ENCODE assay signal across 22 mouse cellular contexts in genomic region chr7:139307056-139307455, GRCm38 (mm10). TPM values are rescaled to one million over a fixed set of nuclear protein-coding genes. Genes with fewer than 3 reads are reported as not detected.
DNase-seq lines count a peak whose midpoint lies in the region; ATAC-seq and TF ChIP-seq lines count a peak whose summit lies in the region.
"Had no signal": no experiment of that assay in that cellular context is flagged by ENCODE, and none has a peak within 500 bp of the region (broad histone marks: within the 10 kb centered on the region; RNA-seq: fewer than 3 reads in every experiment).

No protein-coding gene starts in this region.

- 23% methylated on average over 2 of the region's 2 CpGs for WGBS in kidney, postnatal 0 days

- H3K27ac ChIP-seq in gastrocnemius, adult 2 months = peak overlapping the region; percentile 13; the same call in 1 of the 2 replicates
- no peak overlapping the region for H3K27ac ChIP-seq in kidney, postnatal 0 days
- H3K27ac ChIP-seq: embryonic facial prominence, embryonic 10.5 days; embryonic facial prominence, embryonic 12.5 days; forebrain, embryonic 13.5 days; forebrain, embryonic 15.5 days had no signal

- H3K4me1 ChIP-seq in kidney, postnatal 0 days (replicated peaks; ENCODE audit: insufficient read depth, low read length) = peaks cover 3% of the 10 kb centered on the region; the same call in 1 of the 2 replicates

- no peaks in the 10 kb centered on the region for H3K36me3 ChIP-seq in kidney, postnatal 0 days (ENCODE audit: insufficient read depth, low read length)
- H3K36me3 ChIP-seq: embryonic facial prominence, embryonic 10.5 days; embryonic facial prominence, embryonic 12.5 days; forebrain, embryonic 15.5 days; G1E had no signal

- no peak; the same call in 1 of the 2 replicates for ATAC-seq in kidney, postnatal 0 days (replicated peaks; ENCODE audit: low FRiP score, low read depth)
- ATAC-seq: activated CD4-positive, CD25-positive, alpha-beta regulatory T cell, adult 4 months; CD4-positive, CD25-positive, alpha-beta regulatory T cell, adult 4 months; forebrain, embryonic 13.5 days; forebrain, embryonic 15.5 days; forebrain, postnatal 0 days; Patski had no signal

- H3K4me3 ChIP-seq in gastrocnemius, adult 2 months = no peak overlapping the region
- H3K4me3 ChIP-seq in kidney, postnatal 0 days (replicated peaks; ENCODE audit: low read depth, low read length) = no peak overlapping the region
- H3K4me3 ChIP-seq: embryonic facial prominence, embryonic 10.5 days; embryonic facial prominence, embryonic 12.5 days; forebrain, embryonic 13.5 days; forebrain, embryonic 15.5 days had no signal

- H3K27me3 ChIP-seq in kidney, postnatal 0 days (ENCODE audit: insufficient read depth, low read length) = no peaks in the 10 kb centered on the region
- H3K27me3 ChIP-seq: embryonic facial prominence, embryonic 12.5 days; forebrain, embryonic 15.5 days; Patski had no signal

- DNase-seq in cerebellum, adult 8-10 months = peak; percentile 25
- DNase-seq in cerebellum, adult 18-20 months = no peak
- no peak for DNase-seq in gastrocnemius, adult 2 months
- DNase-seq in gastrocnemius, adult 8-10 months (ENCODE audit: low spot score in 2 of 2) = no peak
- DNase-seq in kidney, postnatal 0 days (ENCODE audit: low spot score) = no peak
- no peak for DNase-seq in kidney, adult 18-20 months
- DNase-seq: adrenal gland, adult 8-10 months; adrenal gland, postnatal 14 days; adrenal gland, postnatal 36 days; B cell, adult 2 months; cerebellum, adult 11-12 months; cerebellum, adult 9-10 months; cerebellum, postnatal 25 days; forebrain, postnatal 0 days had no signal

- no peak for TF ChIP-seq CTCF in gastrocnemius, adult 2 months (IDR thresholded peaks at IDR 0.05)
- peak; percentile 11; the same call in 1 of the 2 replicates for TF ChIP-seq CTCF in kidney, postnatal 0 days (IDR thresholded peaks at IDR 0.05; ENCODE audit: low read depth)

- no peaks in the 10 kb centered on the region for H3K9me3 ChIP-seq in kidney, postnatal 0 days (replicated peaks; ENCODE audit: low read length)
- H3K9me3 ChIP-seq: embryonic facial prominence, embryonic 10.5 days; embryonic facial prominence, embryonic 12.5 days; forebrain, embryonic 13.5 days; forebrain, embryonic 15.5 days had no signal

- H3K9ac ChIP-seq in kidney, postnatal 0 days (ENCODE audit: low read depth, low read length) = no peak overlapping the region
- H3K9ac ChIP-seq: embryonic facial prominence, embryonic 12.5 days; forebrain, embryonic 13.5 days; forebrain, embryonic 15.5 days; forebrain, postnatal 0 days had no signal

- intact Hi-C loops in gastrocnemius, adult 2 months (cut with DNase I) = loop anchor here (10.0 kb wide), 1 partner anchor 278 kb away; the partner anchor contains the start of gene Nkx6-2

- no peak overlapping the region for H3K4me2 ChIP-seq in kidney, postnatal 0 days (ENCODE audit: low read length)
- H3K4me2 ChIP-seq: embryonic facial prominence, embryonic 12.5 days; forebrain, embryonic 13.5 days; forebrain, embryonic 15.5 days had no signal

RNA-seq across cellular contexts. Expression of gene Pwwp2b, which starts 58.8 kb away (rescaled TPM):
- total RNA-seq in gastrocnemius, adult 2 months (2021) = 1 to 10 TPM; 3.0 to 7.4 TPM
- 1 to 10 TPM; 3.6 to 5.5 (median 3.6) TPM for total RNA-seq in gastrocnemius, adult 8-10 months (2022)
- 9.4 and 10.2 TPM in 2 replicates for polyA plus RNA-seq in kidney, postnatal 0 days (2015; fragmentation: Nextera tagmentation; extraction: Ambion mirVana)
